Mouse (Mus musculus): ENCODE measurements around the gene Zkscan16. TPM values are rescaled to one million over a fixed set of nuclear protein-coding genes. Genes with fewer than 3 reads are reported as not detected.

Zkscan16 gene
- total and polyA plus RNA-seq, 2 experiments from 2014 or later, result 0.05 TPM; not detected in 1

DNA sequence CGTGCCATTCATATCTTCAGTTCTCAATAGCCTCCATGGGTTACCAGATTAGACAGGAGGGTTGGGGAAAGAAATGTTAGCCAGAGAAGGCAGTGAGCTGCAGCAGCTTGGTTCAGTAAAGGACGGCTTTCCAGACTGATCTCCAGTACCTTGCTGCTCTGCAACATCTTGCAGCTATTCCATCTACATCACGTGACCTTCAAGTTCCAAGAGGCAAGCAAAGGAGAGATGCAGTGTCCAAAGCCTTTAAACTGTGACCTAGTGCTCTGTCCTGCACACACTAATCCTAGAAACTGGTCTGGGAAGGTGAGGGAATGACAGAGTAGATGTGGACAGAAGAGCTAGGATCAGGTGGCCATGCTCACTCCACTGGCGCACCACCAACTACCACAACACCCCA lies 19.8 kb downstream of the Zkscan16 start:
- 79% methylated on average over 4 of the region's 4 CpGs for whole genome bisulfite sequencing
- ATAC-seq (ENCODE audit: insufficient read depth, low read depth) (no peak), DNase-seq (ENCODE audit: low spot score) (no peak)
- Histone ChIP-seq H3K4me2 (ENCODE audit: low read depth, low read length) (no peak overlapping the region), H3K27ac (ENCODE audit: low read depth) (no peak overlapping the region), H3K4me3 (ENCODE audit: low read depth, low read length) (no peak overlapping the region), H3K36me3 (replicated peaks; ENCODE audit: control insufficient read depth, insufficient read depth, low read length) (no peaks in the 10 kb centered on the region), H3K9ac (replicated peaks; ENCODE audit: low read depth, low read length) (no peak overlapping the region), H3K9me3 (replicated peaks; ENCODE audit: control insufficient read depth, low read length) (no peaks in the 10 kb centered on the region), H3K27me3 (ENCODE audit: control insufficient read depth, insufficient read depth, low read length) (no peaks in the 10 kb centered on the region), H3K4me1 (ENCODE audit: control insufficient read depth, insufficient read depth) (no peaks in the 10 kb centered on the region)
- no peak for TF ChIP-seq CTCF (IDR thresholded peaks at IDR 0.05; ENCODE audit: low read depth)
- TF ChIP-seq EP300 (IDR thresholded peaks at IDR 0.05; ENCODE audit: low read depth), result no peak

- Histone ChIP-seq H3K9ac (replicated peaks; ENCODE audit: low read depth, low read length) (no peak overlapping the region), H3K36me3 (replicated peaks; ENCODE audit: control insufficient read depth, insufficient read depth, low read length) (no peaks in the 10 kb centered on the region), H3K4me3 (ENCODE audit: low read depth, low read length) (no peak overlapping the region), H3K27me3 (ENCODE audit: control insufficient read depth, insufficient read depth, low read length) (no peaks in the 10 kb centered on the region), H3K9me3 (replicated peaks; ENCODE audit: control insufficient read depth, low read length) (no peaks in the 10 kb centered on the region), H3K4me2 (ENCODE audit: low read depth, low read length) (no peak overlapping the region), H3K4me1 (ENCODE audit: control insufficient read depth, insufficient read depth) (no peaks in the 10 kb centered on the region), H3K27ac (ENCODE audit: low read depth) (no peak overlapping the region)
- TF ChIP-seq EP300 (IDR thresholded peaks at IDR 0.05; ENCODE audit: low read depth) (no peak), CTCF (IDR thresholded peaks at IDR 0.05; ENCODE audit: low read depth) (no peak)
- 74% methylated on average over 1 of the region's 1 CpGs for WGBS
- ATAC-seq (ENCODE audit: insufficient read depth, low read depth), result no peak
- no peak for DNase-seq (ENCODE audit: low spot score)
Observed at GRCm38 (mm10) chr4:58965136-58965535, 21.7 kb downstream of the Zkscan16 start.

- H3K9me3 ChIP-seq (replicated peaks; ENCODE audit: control insufficient read depth, low read length), result no peaks in the 10 kb centered on the region
- H3K9ac ChIP-seq (replicated peaks; ENCODE audit: low read depth, low read length), result no peak overlapping the region
- no peaks in the 10 kb centered on the region for H3K27me3 ChIP-seq (ENCODE audit: control insufficient read depth, insufficient read depth, low read length)
- DNase-seq (ENCODE audit: low spot score) (no peak), ATAC-seq (ENCODE audit: insufficient read depth, low read depth) (no peak)
- no peaks in the 10 kb centered on the region for H3K4me1 ChIP-seq (ENCODE audit: control insufficient read depth, insufficient read depth)
- no peak overlapping the region for H3K4me2 ChIP-seq (ENCODE audit: low read depth, low read length)
- no peak overlapping the region for H3K4me3 ChIP-seq (ENCODE audit: low read depth, low read length)
- WGBS, result 82% methylated on average over 4 of the region's 4 CpGs
- no peak overlapping the region for H3K27ac ChIP-seq (ENCODE audit: low read depth)
- TF ChIP-seq CTCF (IDR thresholded peaks at IDR 0.05; ENCODE audit: low read depth) (no peak), EP300 (IDR thresholded peaks at IDR 0.05; ENCODE audit: low read depth) (no peak)
- no peaks in the 10 kb centered on the region for H3K36me3 ChIP-seq (replicated peaks; ENCODE audit: control insufficient read depth, insufficient read depth, low read length)
Observed at GRCm38 (mm10) chr4:58970678-58971077, 27.2 kb downstream of the Zkscan16 start.

- no peak for TF ChIP-seq EP300 (IDR thresholded peaks at IDR 0.05; ENCODE audit: low read depth)
- TF ChIP-seq CTCF (IDR thresholded peaks at IDR 0.05; ENCODE audit: low read depth), result no peak
- Histone ChIP-seq H3K9me3 (replicated peaks; ENCODE audit: control insufficient read depth, low read length) (no peaks in the 10 kb centered on the region), H3K27ac (ENCODE audit: low read depth) (no peak overlapping the region), H3K4me3 (ENCODE audit: low read depth, low read length) (no peak overlapping the region), H3K4me2 (ENCODE audit: low read depth, low read length) (no peak overlapping the region), H3K9ac (replicated peaks; ENCODE audit: low read depth, low read length) (no peak overlapping the region), H3K27me3 (ENCODE audit: control insufficient read depth, insufficient read depth, low read length) (no peaks in the 10 kb centered on the region), H3K36me3 (replicated peaks; ENCODE audit: control insufficient read depth, insufficient read depth, low read length) (0 out of 2 replicates have a peak, but pooled peaks cover 5% of the 10 kb centered on the region), H3K4me1 (ENCODE audit: control insufficient read depth, insufficient read depth) (no peaks in the 10 kb centered on the region)
- 83% methylated on average over 5 of the region's 5 CpGs for WGBS
- DNase-seq (ENCODE audit: low spot score) (no peak), ATAC-seq (ENCODE audit: insufficient read depth, low read depth) (no peak)
Observed at GRCm38 (mm10) chr4:58975711-58976110, 32.3 kb downstream of the Zkscan16 start.

GRCm38 (mm10) chr4:58981421-58981820 lies 38.0 kb downstream of the Zkscan16 start:
- Histone ChIP-seq H3K27ac (ENCODE audit: low read depth) (no peak overlapping the region), H3K4me3 (ENCODE audit: low read depth, low read length) (no peak overlapping the region), H3K27me3 (ENCODE audit: control insufficient read depth, insufficient read depth, low read length) (no peaks in the 10 kb centered on the region), H3K4me2 (ENCODE audit: low read depth, low read length) (no peak overlapping the region), H3K9me3 (replicated peaks; ENCODE audit: control insufficient read depth, low read length) (no peaks in the 10 kb centered on the region), H3K36me3 (replicated peaks; ENCODE audit: control insufficient read depth, insufficient read depth, low read length) (0 out of 2 replicates have a peak, but pooled peaks cover 5% of the 10 kb centered on the region), H3K9ac (replicated peaks; ENCODE audit: low read depth, low read length) (no peak overlapping the region), H3K4me1 (ENCODE audit: control insufficient read depth, insufficient read depth) (no peaks in the 10 kb centered on the region)
- ATAC-seq (ENCODE audit: insufficient read depth, low read depth) (no peak), DNase-seq (ENCODE audit: low spot score) (no peak)
- TF ChIP-seq CTCF (IDR thresholded peaks at IDR 0.05; ENCODE audit: low read depth), result no peak
- TF ChIP-seq EP300 (IDR thresholded peaks at IDR 0.05; ENCODE audit: low read depth), result no peak
- WGBS, result 79% methylated on average over 6 of the region's 6 CpGs

- no peak for DNase-seq (ENCODE audit: low spot score)
- no peak for ATAC-seq (ENCODE audit: insufficient read depth, low read depth)
- 72% methylated on average over 8 of the region's 8 CpGs for whole genome bisulfite sequencing
- Histone ChIP-seq H3K9ac (replicated peaks; ENCODE audit: low read depth, low read length) (no peak overlapping the region), H3K27ac (ENCODE audit: low read depth) (no peak overlapping the region), H3K9me3 (replicated peaks; ENCODE audit: control insufficient read depth, low read length) (no peaks in the 10 kb centered on the region), H3K27me3 (ENCODE audit: control insufficient read depth, insufficient read depth, low read length) (no peaks in the 10 kb centered on the region), H3K4me1 (ENCODE audit: control insufficient read depth, insufficient read depth) (peaks cover 3% of the 10 kb centered on the region; the same call in 1 of the 2 replicates), H3K4me3 (ENCODE audit: low read depth, low read length) (no peak overlapping the region), H3K4me2 (ENCODE audit: low read depth, low read length) (no peak overlapping the region), H3K36me3 (replicated peaks; ENCODE audit: control insufficient read depth, insufficient read depth, low read length) (0 out of 2 replicates have a peak, but pooled peaks cover 5% of the 10 kb centered on the region)
- TF ChIP-seq EP300 (IDR thresholded peaks at IDR 0.05; ENCODE audit: low read depth) (no peak), CTCF (IDR thresholded peaks at IDR 0.05; ENCODE audit: low read depth) (no peak)
Observed at GRCm38 (mm10) chr4:58982806-58983205, 39.4 kb downstream of the Zkscan16 start.
